Mouse (Mus musculus): Measurements from ENCODE around the gene Mogs.
A peak's percentile ranks its signal among the peaks of the same experiment; 100 is the strongest.
"Not testable (repeated sequence)": the region's sequence is repeated elsewhere in the genome, so short reads cannot be mapped to it uniquely, and the experiment has no call there.

Gene Mogs

DNA sequence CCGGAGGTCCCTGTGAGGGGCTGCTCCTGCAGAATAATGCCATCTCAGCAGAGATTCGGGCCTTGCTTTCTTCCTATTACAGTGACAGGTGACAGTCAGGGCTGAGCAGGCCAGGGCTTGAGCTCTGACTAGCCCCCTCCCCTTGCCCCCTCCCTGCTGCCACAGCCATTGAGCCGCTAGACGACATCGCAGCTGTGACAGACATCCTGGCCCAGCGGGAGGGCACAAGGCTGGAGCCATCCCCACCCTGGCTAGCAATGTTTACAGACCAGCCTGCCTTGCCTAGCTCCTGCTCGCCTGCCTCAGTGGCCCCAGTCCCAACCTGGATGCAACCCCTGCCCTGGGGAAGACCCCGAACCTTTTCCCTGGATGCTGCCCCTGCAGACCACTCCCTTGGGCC, 36.4 kb downstream of the Mogs start:
- no peak for DNase-seq (ENCODE audit: low spot score)

DNA sequence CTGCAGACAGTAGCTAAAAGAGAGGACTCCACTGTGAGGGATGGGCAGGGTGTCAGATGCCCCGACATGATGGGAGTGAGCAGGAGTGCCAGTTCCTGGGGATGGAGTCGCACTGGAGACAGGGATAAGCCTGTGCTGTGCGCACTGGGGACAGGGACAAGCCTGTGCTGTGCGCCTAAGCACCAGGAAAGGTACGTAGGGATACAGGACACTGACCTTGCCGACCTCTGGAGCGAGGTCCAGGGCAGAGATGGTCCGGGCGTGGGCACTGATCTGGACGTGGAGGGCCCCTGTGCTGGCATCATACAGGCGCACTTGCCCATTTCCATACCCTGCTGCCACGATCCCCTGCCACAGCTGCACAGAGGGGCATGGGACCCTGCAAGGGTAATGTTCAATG, 37.7 kb downstream of the Mogs start:
- no peak for DNase-seq (ENCODE audit: low spot score)

DNA sequence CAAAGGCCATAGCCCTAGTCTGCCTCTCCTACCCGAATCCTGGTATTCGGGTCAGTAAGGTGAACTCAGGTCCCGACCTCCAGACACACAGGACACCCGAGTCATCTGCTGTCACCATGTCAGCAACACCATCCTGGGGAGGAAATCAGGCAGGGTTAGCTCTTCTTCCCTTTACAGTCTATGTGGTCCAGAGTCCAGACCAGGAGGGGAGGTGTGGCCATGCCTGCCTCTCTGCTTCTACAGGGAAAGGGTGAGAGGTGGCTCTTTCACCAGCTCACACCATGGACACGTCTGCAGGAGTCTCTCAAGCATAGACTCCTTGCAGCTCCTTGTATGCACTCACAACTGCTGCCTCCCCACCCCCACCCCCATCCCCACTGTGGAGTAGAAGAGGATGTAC, 38.2 kb downstream of the Mogs start:
- DNase-seq (ENCODE audit: low spot score) = no peak

DNA sequence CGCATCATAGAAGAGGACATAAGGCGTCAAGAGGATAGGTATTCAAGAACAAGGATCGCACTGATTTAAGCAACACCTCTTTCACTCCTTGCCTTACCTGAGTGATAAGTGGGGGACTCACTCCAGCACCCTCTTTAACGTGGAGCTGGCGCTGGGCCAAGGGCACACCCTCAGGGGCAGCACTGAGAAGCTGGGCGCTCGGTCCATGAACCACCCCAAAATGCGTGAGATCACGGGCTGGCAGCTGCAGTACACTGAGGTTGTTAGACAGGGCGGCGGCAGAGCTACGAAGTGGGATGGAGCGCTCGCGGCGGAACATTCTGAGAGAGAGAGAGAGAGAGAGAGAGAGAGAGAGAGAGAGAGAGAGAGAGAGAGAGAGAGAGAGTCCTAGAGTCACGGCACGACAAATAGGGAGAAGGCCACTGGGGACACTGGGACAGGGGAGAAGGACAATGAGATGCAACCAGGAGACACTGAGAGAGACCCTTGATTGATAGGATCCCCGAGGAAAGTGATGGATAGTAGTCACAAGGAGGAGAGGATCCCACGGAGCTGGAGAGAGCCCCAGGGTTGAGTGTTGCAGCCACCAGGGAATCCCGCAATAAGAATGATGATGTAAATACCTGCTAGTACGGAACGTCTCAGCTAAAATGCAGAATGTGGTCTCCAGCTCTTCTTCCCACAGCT, 40.4 kb downstream of the Mogs start:
- no peak for DNase-seq (ENCODE audit: low spot score)

DNA sequence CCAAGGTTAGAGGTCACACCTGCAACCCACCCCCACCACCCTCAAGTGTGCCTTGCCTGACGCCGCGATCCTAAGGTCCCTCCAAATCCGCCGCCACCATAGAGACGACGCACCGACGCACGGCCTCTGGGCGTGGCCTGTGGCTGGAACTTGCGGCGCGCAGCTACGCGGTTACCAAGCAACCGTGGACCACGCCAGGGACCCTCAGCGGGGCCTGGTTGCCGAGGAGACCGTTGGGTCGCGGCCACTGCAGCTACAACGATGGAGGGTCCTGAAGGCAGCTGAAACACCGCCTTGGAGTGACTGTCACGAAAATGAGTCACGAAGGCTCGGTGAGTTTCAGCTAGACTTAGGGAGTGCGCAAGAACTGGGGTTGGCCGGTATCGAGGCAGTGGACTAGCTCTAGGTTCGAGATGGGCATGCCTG, 41.0 kb downstream of the Mogs start, which contains the start of the genes Wdr54 and 1700003E16Rik:
Gene Wdr54, minus strand, starts transcription at position 139 of the 426 bp plus-strand sequence.
Gene 1700003E16Rik, plus strand, starts transcription at position 146 of the 426 bp plus-strand sequence.
- DNase-seq (ENCODE audit: low spot score) = no peak

DNA sequence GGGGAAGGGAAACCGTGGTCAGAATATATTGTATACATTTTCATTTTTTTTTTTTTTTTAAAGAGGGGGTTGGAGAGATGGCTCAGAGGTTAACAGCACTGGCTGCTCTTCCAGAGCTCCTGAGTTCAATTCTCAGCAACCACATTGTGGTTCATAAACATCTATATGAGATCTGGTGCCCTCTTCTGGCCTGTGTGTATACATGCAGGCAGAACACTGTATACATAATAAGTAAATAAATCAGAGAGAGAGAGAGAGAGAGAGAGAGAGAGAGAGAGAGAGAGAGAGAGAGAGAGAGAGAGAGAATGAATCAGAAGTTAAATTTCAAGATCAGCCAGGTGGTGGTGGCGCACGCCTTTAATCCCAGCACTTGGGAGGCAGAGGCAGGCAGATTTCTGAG, 44.2 kb downstream of the Mogs start:
- DNase-seq (ENCODE audit: low spot score) = not testable (repeated sequence)

DNA sequence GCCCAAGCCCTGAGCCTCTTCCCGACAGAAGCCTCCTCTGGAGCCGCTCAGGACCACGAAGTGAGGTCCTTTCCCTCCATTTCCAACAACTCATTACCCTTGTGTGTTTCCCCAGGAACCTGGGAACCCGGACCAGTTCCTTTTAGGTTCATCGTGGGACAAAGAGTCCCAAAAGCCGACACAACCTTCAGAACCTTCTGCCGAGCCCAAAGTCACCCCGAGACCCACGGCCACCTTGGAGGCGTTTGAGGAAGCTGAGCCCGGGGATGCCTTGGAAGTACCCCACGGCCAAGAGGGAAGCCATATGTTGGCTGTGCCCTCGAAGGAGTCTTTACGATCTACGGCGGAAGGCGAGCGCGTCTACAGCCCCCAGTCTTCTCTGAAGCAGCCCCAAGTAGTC, 46.1 kb downstream of the Mogs start:
- no peak for DNase-seq (ENCODE audit: low spot score)

DNA sequence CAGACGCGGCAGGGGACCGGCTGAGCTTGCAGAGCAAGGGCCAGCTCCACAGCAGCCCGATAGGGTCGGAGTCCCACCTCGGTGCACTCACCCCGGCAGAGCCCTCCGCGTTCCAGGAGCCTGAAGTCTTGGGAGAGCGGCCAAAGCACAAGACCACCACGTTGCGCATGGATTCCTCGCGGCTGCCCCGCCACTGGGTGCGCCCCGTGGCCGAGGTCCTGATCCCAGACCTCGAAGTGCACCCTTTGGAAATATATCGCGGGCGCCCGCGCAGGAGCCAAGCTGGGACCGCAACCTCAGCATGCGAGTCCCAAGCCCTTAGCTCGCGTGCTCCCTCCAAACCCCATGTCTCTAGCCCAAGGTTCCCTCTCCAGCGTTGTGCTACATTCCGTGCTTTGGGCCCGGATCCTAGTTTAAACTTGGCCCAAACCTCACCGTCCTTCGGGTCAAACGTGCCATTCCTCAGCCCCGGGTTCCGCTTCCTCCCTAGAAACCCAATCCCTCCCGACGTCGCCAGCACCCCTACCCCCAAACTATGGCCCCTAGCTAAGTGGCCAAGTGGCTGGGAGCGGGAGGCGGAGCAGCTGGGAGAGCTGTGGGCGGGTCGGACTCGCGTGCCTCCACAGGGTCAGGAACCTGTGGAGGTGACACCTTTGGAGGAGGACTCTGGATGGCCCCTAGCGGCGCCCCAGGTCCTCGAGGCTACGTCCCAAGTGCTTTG, 46.8 kb downstream of the Mogs start:
- no peak for DNase-seq (ENCODE audit: low spot score)

DNA sequence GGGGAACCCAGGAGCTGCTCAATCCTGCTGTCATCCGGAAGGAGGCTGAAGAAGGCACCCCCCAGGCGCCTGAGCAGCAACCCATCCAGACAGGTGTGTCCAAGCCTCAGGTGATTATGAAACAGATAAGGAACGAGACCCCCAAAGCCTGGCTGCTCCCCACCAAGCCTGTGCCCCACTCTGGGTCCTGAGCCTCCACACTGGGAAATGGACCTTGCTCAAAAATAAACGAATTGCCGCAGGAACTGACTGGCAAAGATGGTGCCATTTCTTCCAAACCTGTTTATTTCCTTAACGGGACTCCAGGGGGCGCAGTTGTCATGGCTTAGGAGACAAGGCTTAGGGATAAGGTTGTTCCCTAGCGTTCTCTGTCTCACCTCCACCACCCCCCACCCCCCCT, 47.4 kb downstream of the Mogs start:
- no peak for DNase-seq (ENCODE audit: low spot score)

DNA sequence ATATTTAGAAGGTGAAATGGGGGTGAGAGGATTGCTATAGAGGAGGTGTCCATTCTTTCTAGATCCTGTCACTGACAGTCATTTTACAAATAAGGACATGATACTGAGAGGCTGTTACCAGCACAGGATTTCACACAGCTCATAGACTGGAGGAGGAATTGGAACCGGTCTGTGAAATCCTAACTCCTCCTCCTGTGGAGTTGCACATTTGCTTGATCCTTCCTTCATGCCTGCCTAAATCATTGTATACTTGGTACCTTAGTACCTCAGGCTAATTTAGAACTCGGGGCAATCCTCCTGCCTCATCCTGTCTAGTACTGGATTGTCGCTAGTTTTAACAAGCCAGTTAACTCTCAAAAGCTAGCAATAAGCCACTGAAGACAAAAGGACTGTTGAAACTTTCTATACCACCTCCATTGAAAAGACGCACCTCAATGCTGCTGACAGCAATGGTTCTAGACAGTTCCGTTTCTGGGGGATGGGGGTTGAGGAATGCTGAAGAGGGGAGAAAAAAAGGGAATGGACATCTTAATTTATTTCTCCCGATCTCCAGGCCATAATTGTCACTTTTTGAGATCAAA, 49.8 kb downstream of the Mogs start:
- no peak for DNase-seq (ENCODE audit: low spot score)

DNA sequence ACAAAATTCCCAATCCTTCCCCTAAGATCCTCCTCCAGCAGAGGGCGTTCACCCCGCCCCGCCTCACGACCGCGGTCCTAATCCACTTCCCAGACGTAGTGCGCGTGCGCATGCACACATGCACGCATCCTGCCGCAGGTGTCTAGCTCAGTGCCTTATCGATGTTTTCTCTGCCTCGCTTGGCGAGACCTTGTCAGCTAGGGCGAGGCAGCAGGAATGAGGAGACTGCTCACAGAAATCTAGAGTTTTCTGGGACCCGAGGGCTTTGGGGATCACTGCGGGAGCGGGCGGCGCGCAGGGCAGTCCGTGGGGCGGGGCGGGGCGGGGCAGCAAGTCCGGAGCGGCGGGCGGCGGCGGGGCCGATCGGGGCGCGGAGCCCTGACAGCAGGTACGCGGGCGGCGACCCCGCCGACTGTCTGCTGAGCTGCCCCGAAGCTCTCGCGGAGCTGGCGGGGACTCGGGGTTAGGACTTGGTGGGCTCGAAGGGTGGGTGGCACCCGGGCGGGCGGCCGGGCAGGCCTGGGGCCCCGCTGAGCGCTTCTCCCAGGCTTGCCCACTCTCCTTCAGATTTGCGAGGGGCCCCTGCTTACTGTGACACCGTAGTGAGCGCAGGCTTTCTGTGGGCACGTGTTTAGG, 50.4 kb downstream of the Mogs start, which contains the start of gene Dctn1:
Gene Dctn1, plus strand, starts transcription at position 314 of the 636 bp plus-strand sequence.
- peak; percentile 77 for DNase-seq (ENCODE audit: low spot score)

DNA sequence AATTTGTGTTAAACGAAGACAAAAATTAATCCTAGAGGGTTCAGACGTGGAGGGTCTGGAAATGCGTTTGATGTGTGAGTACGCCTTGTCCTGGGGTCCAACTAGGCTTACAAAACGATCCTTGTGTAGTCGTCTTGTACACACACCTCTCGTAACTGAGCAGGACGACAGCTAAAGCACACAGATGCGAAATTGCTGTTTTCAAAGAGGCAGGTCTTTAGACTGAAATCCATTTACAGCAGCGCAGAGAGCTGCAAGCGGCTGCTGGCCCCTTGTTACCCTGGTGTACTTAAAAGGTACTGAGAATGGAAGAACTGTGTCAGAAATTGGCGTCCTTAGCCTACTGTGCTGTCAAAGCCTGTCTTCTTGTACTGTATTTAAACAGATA, 50.9 kb downstream of the Mogs start:
- no peak for DNase-seq (ENCODE audit: low spot score)
